Mouse (Mus musculus): ENCODE measurements around the gene Bmx. TPM values are rescaled to one million over a fixed set of nuclear protein-coding genes. Genes with fewer than 3 reads are reported as not detected.
A peak's percentile ranks its signal among the peaks of the same experiment; 100 is the strongest.

Bmx gene
- polyA plus RNA-seq, 1 experiment, result 0.10 TPM

DNA sequence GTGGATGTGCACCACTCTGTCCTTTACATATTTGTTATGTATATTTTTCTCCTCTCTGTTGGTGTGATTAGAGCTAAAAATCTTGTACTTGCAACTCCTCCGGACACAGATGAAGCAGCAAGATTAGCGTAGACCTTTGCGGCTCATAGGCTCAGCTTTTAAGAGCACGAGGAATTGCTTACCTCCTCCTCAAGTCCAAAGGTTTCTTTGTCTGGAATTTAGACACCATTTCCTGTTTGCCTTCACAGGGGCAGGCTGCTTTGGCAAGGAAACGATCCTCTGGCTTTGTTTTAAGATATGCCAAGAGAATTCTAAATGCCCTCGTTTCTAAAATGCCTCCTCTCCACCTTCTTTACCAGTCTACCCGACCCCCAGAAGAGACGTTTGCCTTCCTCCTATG lies 24.6 kb downstream of the Bmx start:
- Histone ChIP-seq H3K27ac (ENCODE audit: control insufficient read depth, insufficient read depth, low read depth, low read length) (no peak overlapping the region), H3K27me3 (ENCODE audit: control insufficient read depth, insufficient read depth, low read length) (no peaks in the 10 kb centered on the region), H3K4me3 (ENCODE audit: control insufficient read depth, low read depth, low read length) (no peak overlapping the region), H3K4me1 (ENCODE audit: control insufficient read depth, insufficient read depth, low read length) (no peaks in the 10 kb centered on the region), H3K36me3 (ENCODE audit: control insufficient read depth, insufficient read depth, low read length) (no peaks in the 10 kb centered on the region)
- TF ChIP-seq POLR2A (IDR thresholded peaks at IDR 0.05; ENCODE audit: control insufficient read depth, low read depth, low read length) (no peak), CTCF (IDR thresholded peaks at IDR 0.05; ENCODE audit: control insufficient read depth, insufficient read depth, insufficient replicate concordance, low read depth, low read length) (no peak)

DNA sequence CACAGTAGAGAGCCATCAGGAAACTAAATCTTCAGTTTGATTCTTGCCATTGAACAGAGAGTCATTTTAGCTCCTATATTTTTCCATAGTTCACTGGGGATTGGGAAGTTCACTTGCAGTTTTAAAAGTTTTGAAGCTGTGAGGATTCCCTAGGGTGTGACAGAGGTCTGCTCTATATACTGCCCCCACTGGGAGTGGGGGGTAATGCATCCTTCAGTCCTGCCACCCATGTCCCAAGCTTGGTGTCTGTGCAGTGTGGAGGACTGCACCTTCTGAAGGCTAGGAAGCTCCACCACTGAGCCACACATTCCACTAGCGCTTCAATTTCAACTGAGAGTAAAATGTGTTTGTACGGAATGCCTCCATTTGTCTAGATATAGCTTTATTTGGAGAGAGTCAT lies 36.0 kb downstream of the Bmx start:
- no peaks in the 10 kb centered on the region for H3K27me3 ChIP-seq (ENCODE audit: control insufficient read depth, insufficient read depth, low read length)
- TF ChIP-seq CTCF (IDR thresholded peaks at IDR 0.05; ENCODE audit: control insufficient read depth, insufficient read depth, insufficient replicate concordance, low read depth, low read length) (peak; percentile 22; the same call in 1 of the 2 replicates), POLR2A (IDR thresholded peaks at IDR 0.05; ENCODE audit: control insufficient read depth, low read depth, low read length) (no peak)

GRCm38 (mm10) chrX:164200547-164200946 lies 57.4 kb downstream of the Bmx start:
- TF ChIP-seq CTCF (IDR thresholded peaks at IDR 0.05; ENCODE audit: control insufficient read depth, insufficient read depth, insufficient replicate concordance, low read depth, low read length) (no peak), POLR2A (IDR thresholded peaks at IDR 0.05; ENCODE audit: control insufficient read depth, low read depth, low read length) (no peak)
- Histone ChIP-seq H3K27ac (ENCODE audit: control insufficient read depth, insufficient read depth, low read depth, low read length) (no peak overlapping the region), H3K27me3 (ENCODE audit: control insufficient read depth, insufficient read depth, low read length) (no peaks in the 10 kb centered on the region), H3K4me1 (ENCODE audit: control insufficient read depth, insufficient read depth, low read length) (no peaks in the 10 kb centered on the region), H3K36me3 (ENCODE audit: control insufficient read depth, insufficient read depth, low read length) (no peaks in the 10 kb centered on the region), H3K4me3 (ENCODE audit: control insufficient read depth, low read depth, low read length) (no peak overlapping the region)

More for the DNA sequence above, 36.0 kb downstream of the Bmx start:
- Histone ChIP-seq H3K27ac (ENCODE audit: control insufficient read depth, insufficient read depth, low read depth, low read length) (no peak overlapping the region), H3K4me3 (ENCODE audit: control insufficient read depth, low read depth, low read length) (no peak overlapping the region), H3K4me1 (ENCODE audit: control insufficient read depth, insufficient read depth, low read length) (no peaks in the 10 kb centered on the region), H3K36me3 (ENCODE audit: control insufficient read depth, insufficient read depth, low read length) (no peaks in the 10 kb centered on the region)

GRCm38 (mm10) chrX:164197679-164198078 lies 60.3 kb downstream of the Bmx start:
- no peak for TF ChIP-seq CTCF (IDR thresholded peaks at IDR 0.05; ENCODE audit: control insufficient read depth, insufficient read depth, insufficient replicate concordance, low read depth, low read length)
- no peak for TF ChIP-seq POLR2A (IDR thresholded peaks at IDR 0.05; ENCODE audit: control insufficient read depth, low read depth, low read length)
- no peak overlapping the region for H3K4me3 ChIP-seq (ENCODE audit: control insufficient read depth, low read depth, low read length)
- H3K4me1 ChIP-seq (ENCODE audit: control insufficient read depth, insufficient read depth, low read length), result no peaks in the 10 kb centered on the region
- H3K27ac ChIP-seq (ENCODE audit: control insufficient read depth, insufficient read depth, low read depth, low read length), result no peak overlapping the region
- no peaks in the 10 kb centered on the region for H3K27me3 ChIP-seq (ENCODE audit: control insufficient read depth, insufficient read depth, low read length)
- no peaks in the 10 kb centered on the region for H3K36me3 ChIP-seq (ENCODE audit: control insufficient read depth, insufficient read depth, low read length)

DNA sequence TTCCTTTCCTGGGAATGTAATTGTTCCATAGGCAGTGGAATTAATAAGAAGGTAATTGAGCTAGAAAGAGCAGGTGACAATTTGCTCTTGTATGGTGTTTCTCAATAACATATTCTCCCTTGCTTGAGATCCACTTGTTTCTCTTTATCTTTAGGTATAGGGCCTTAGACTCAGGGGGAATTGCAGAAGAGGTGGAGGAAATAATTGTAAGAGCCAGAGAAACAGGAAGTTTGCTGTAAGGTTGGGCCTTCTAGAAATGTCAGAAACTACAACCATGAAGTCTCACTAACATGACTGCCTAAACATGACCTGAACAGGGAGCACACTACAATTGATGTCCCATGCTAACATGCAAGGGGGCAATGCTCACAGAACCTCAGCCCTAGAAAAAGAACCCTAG lies 68.1 kb downstream of the Bmx start:
- TF ChIP-seq CTCF (IDR thresholded peaks at IDR 0.05; ENCODE audit: control insufficient read depth, insufficient read depth, insufficient replicate concordance, low read depth, low read length), result no peak

DNA sequence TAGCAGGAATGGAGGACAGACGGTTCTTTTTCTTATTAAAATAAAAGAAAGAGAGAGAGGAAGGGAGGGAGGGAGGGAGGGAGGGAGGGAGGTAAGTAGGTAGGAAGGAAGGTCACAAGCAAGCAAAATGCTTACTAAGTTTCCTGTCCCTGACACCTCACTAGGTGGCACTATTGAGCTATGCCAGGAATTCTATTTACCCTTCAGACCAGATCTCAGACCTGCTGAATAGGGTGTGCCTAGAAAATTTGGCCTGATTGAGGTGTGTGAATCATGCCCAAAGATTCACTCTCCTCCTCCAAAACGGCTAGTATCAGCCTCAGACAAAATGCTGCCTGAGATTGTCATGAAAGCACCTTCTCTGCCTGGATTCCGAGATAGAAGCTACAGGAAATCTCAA lies 74.1 kb downstream of the Bmx start:
- no peaks in the 10 kb centered on the region for H3K27me3 ChIP-seq (ENCODE audit: control insufficient read depth, insufficient read depth, low read length)
- H3K36me3 ChIP-seq (ENCODE audit: control insufficient read depth, insufficient read depth, low read length), result no peaks in the 10 kb centered on the region
- H3K4me3 ChIP-seq (ENCODE audit: control insufficient read depth, low read depth, low read length), result no peak overlapping the region
- no peak overlapping the region for H3K27ac ChIP-seq (ENCODE audit: control insufficient read depth, insufficient read depth, low read depth, low read length)
- no peak for TF ChIP-seq CTCF (IDR thresholded peaks at IDR 0.05; ENCODE audit: control insufficient read depth, insufficient read depth, insufficient replicate concordance, low read depth, low read length)
- no peak for TF ChIP-seq POLR2A (IDR thresholded peaks at IDR 0.05; ENCODE audit: control insufficient read depth, low read depth, low read length)
- H3K4me1 ChIP-seq (ENCODE audit: control insufficient read depth, insufficient read depth, low read length), result no peaks in the 10 kb centered on the region

More for the DNA sequence above, 68.1 kb downstream of the Bmx start:
- no peaks in the 10 kb centered on the region for H3K4me1 ChIP-seq (ENCODE audit: control insufficient read depth, insufficient read depth, low read length)
- H3K4me3 ChIP-seq (ENCODE audit: control insufficient read depth, low read depth, low read length), result no peak overlapping the region
- H3K27ac ChIP-seq (ENCODE audit: control insufficient read depth, insufficient read depth, low read depth, low read length), result no peak overlapping the region
- no peaks in the 10 kb centered on the region for H3K36me3 ChIP-seq (ENCODE audit: control insufficient read depth, insufficient read depth, low read length)
- no peaks in the 10 kb centered on the region for H3K27me3 ChIP-seq (ENCODE audit: control insufficient read depth, insufficient read depth, low read length)

- no peaks in the 10 kb centered on the region for H3K36me3 ChIP-seq (ENCODE audit: control insufficient read depth, insufficient read depth, low read length)
- H3K4me3 ChIP-seq (ENCODE audit: control insufficient read depth, low read depth, low read length), result no peak overlapping the region
- H3K27ac ChIP-seq (ENCODE audit: control insufficient read depth, insufficient read depth, low read depth, low read length), result no peak overlapping the region
- TF ChIP-seq POLR2A (IDR thresholded peaks at IDR 0.05; ENCODE audit: control insufficient read depth, low read depth, low read length) (no peak), CTCF (IDR thresholded peaks at IDR 0.05; ENCODE audit: control insufficient read depth, insufficient read depth, insufficient replicate concordance, low read depth, low read length) (no peak)
- H3K4me1 ChIP-seq (ENCODE audit: control insufficient read depth, insufficient read depth, low read length), result no peaks in the 10 kb centered on the region
- H3K27me3 ChIP-seq (ENCODE audit: control insufficient read depth, insufficient read depth, low read length), result no peaks in the 10 kb centered on the region
These were observed 78.2 kb downstream of the Bmx start for GRCm38 (mm10) chrX:164179746-164180145.

DNA sequence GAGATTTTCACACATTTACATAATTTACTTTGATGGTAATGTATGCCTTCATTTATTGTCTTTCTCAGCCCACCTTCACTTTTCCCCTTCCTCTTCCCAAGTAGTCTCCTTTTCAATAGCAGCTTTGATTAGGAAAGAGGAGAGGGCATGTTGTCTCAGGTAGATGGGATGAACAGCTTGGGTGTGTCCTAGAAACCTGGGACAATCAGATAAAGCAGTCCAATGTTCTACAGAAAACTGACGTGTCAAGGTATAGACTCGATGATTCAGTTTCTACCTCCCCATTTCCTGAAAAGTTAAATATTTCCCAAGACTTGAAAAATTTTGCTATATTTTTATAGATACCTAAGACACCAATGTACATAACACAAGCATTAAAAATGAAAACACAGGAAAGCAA lies 79.1 kb downstream of the Bmx start:
- TF ChIP-seq CTCF (IDR thresholded peaks at IDR 0.05; ENCODE audit: control insufficient read depth, insufficient read depth, insufficient replicate concordance, low read depth, low read length) (no peak), POLR2A (IDR thresholded peaks at IDR 0.05; ENCODE audit: control insufficient read depth, low read depth, low read length) (no peak)
- Histone ChIP-seq H3K4me3 (ENCODE audit: control insufficient read depth, low read depth, low read length) (no peak overlapping the region), H3K4me1 (ENCODE audit: control insufficient read depth, insufficient read depth, low read length) (no peaks in the 10 kb centered on the region), H3K27me3 (ENCODE audit: control insufficient read depth, insufficient read depth, low read length) (no peaks in the 10 kb centered on the region), H3K36me3 (ENCODE audit: control insufficient read depth, insufficient read depth, low read length) (no peaks in the 10 kb centered on the region), H3K27ac (ENCODE audit: control insufficient read depth, insufficient read depth, low read depth, low read length) (no peak overlapping the region)
